Comparison of ENCODE assay signal across 8 mouse cellular contexts in the genomic region with DNA sequence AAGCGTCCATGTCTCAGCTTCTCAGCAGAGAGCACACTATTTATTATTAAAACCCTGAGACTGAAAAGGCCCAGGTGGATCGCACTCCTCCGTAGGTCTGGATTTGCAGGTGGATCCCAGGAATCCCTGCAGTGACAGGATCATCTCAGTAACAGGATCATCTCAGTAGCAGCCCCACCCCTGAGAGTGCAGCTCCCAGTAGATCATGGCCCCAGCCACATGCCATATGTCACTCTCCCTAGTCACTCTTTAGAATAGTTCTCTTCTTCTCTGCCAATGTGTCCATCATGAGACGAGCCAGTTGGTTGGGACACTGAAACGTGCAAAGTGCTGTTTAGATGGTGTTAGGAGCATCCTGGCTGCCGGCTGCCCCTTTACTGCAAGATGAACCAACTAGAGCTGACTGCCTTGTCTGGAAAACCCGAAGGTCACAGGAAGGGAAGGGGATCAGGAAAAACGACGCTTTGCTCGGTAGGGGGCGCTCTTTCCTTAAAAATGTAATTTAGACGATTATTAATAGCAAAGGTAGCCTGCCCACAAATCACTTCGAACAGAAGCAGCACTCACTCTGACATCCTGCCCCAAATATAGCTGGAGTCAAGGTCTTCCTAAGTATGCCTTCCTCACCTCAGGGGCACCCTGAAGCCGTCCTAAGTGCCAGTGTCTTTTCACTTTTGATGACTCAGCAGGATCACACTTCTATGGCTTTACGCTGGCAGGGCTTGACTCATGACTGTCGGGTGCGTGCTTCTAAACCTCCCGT. TPM values are rescaled to one million over a fixed set of nuclear protein-coding genes. Genes with fewer than 3 reads are reported as not detected.
DNase-seq lines count a peak whose midpoint lies in the region; ATAC-seq lines count a peak whose summit lies in the region.

No protein-coding gene starts in this region.

- H3K36me3 ChIP-seq in embryonic facial prominence, embryonic 14.5 days (ENCODE audit: control insufficient read depth, insufficient read depth, low read length): no peaks in the 10 kb centered on the region
- 0 out of 2 replicates have a peak, but pooled peaks cover 2% of the 10 kb centered on the region for H3K36me3 ChIP-seq in heart, embryonic 10.5 days
- no peaks in the 10 kb centered on the region; the same call in 1 of the 2 replicates for H3K36me3 ChIP-seq in limb, embryonic 13.5 days
- H3K36me3 ChIP-seq in midbrain, embryonic 13.5 days: no peaks in the 10 kb centered on the region

- no peak overlapping the region for H3K9ac ChIP-seq in embryonic facial prominence, embryonic 14.5 days (ENCODE audit: low read depth, low read length)
- H3K9ac ChIP-seq in limb, embryonic 13.5 days: no peak overlapping the region
- H3K9ac ChIP-seq in midbrain, embryonic 13.5 days (replicated peaks): no peak overlapping the region

- peak overlapping the region; percentile 21; the same call in 1 of the 2 replicates for H3K4me2 ChIP-seq in embryonic facial prominence, embryonic 14.5 days (ENCODE audit: low read depth, low read length)
- peak overlapping the region; percentile 23 for H3K4me2 ChIP-seq in limb, embryonic 13.5 days (replicated peaks)
- H3K4me2 ChIP-seq in midbrain, embryonic 13.5 days (replicated peaks): no peak overlapping the region

- peaks cover 37% of the 10 kb centered on the region for H3K4me1 ChIP-seq in embryonic facial prominence, embryonic 14.5 days (ENCODE audit: control insufficient read depth, insufficient read depth, low read length)
- peaks cover 76% of the 10 kb centered on the region for H3K4me1 ChIP-seq in heart, embryonic 10.5 days
- peaks cover 56% of the 10 kb centered on the region for H3K4me1 ChIP-seq in limb, embryonic 13.5 days
- peaks cover 50% of the 10 kb centered on the region for H3K4me1 ChIP-seq in midbrain, embryonic 13.5 days (replicated peaks)

- H3K27me3 ChIP-seq in embryonic facial prominence, embryonic 14.5 days (replicated peaks; ENCODE audit: control insufficient read depth, insufficient read depth, low read length): no peaks in the 10 kb centered on the region
- H3K27me3 ChIP-seq in heart, embryonic 10.5 days (ENCODE audit: insufficient read depth, poor library complexity, severe bottlenecking): no peaks in the 10 kb centered on the region
- no peaks in the 10 kb centered on the region for H3K27me3 ChIP-seq in limb, embryonic 13.5 days
- no peaks in the 10 kb centered on the region for H3K27me3 ChIP-seq in midbrain, embryonic 13.5 days

- H3K4me3 ChIP-seq in embryonic facial prominence, embryonic 14.5 days (ENCODE audit: low read depth, low read length): no peak overlapping the region
- peak overlapping the region; percentile 39 for H3K4me3 ChIP-seq in heart, embryonic 10.5 days
- H3K4me3 ChIP-seq in limb, embryonic 13.5 days: no peak overlapping the region
- H3K4me3 ChIP-seq in midbrain, embryonic 13.5 days (replicated peaks): no peak overlapping the region

- peak; percentile 76 for DNase-seq in 416B (ENCODE audit: low read depth)
- peak; percentile 56 to 82 for DNase-seq in adrenal gland, postnatal 4 days (ENCODE audit: low spot score in 2 of 2)
- peak; percentile 91 for DNase-seq in embryonic facial prominence, embryonic 14.5 days (ENCODE audit: low spot score)
- peak; percentile 88 for DNase-seq in heart, embryonic 10.5 days (ENCODE audit: low spot score)
- DNase-seq in kidney, adult 8-10 months: peak; percentile 72 to 90
- DNase-seq in spleen, adult 12 weeks (ENCODE audit: low spot score): peak; percentile 74

- H3K27ac ChIP-seq in embryonic facial prominence, embryonic 14.5 days (replicated peaks; ENCODE audit: low read depth, low read length): peak overlapping the region; percentile 15; the same call in 1 of the 2 replicates
- peak overlapping the region; percentile 56 for H3K27ac ChIP-seq in heart, embryonic 10.5 days
- H3K27ac ChIP-seq in limb, embryonic 13.5 days: no peak overlapping the region
- no peak overlapping the region; the same call in 1 of the 2 replicates for H3K27ac ChIP-seq in midbrain, embryonic 13.5 days

- H3K9me3 ChIP-seq in embryonic facial prominence, embryonic 14.5 days (ENCODE audit: control insufficient read depth, low read length): no peaks in the 10 kb centered on the region
- no peaks in the 10 kb centered on the region for H3K9me3 ChIP-seq in heart, embryonic 10.5 days
- H3K9me3 ChIP-seq in limb, embryonic 13.5 days: no peaks in the 10 kb centered on the region
- no peaks in the 10 kb centered on the region for H3K9me3 ChIP-seq in midbrain, embryonic 13.5 days

- ATAC-seq in embryonic facial prominence, embryonic 14.5 days (ENCODE audit: low read depth): peak; percentile 39
- ATAC-seq in limb, embryonic 13.5 days (ENCODE audit: low FRiP score, low read depth): peak; percentile 25; the same call in 1 of the 2 replicates
- ATAC-seq in midbrain, embryonic 13.5 days: peak; percentile 78

- 31% methylated on average over 18 of the region's 18 CpGs for WGBS in embryonic facial prominence, embryonic 14.5 days
- whole genome bisulfite sequencing in heart, embryonic 10.5 days: 32% methylated on average over 18 of the region's 18 CpGs
- 33% methylated on average over 18 of the region's 18 CpGs for WGBS in limb, embryonic 13.5 days
- 42% methylated on average over 18 of the region's 18 CpGs for WGBS in midbrain, embryonic 13.5 days

RNA-seq across cellular contexts. Expression of a gene that starts 20.8 kb away (rescaled TPM):
- 10 to 100 TPM; 82.1 to 87.5 TPM for total RNA-seq in adrenal gland, postnatal 4 days (2021)
- polyA plus RNA-seq in embryonic facial prominence, embryonic 14.5 days (2014; fragmentation: Nextera tagmentation; extraction: Ambion mirVana): 17.7 TPM in 2 replicates
- polyA plus RNA-seq in heart, embryonic 10.5 days (2016; fragmentation: Nextera tagmentation; extraction: Ambion mirVana): 13.8 and 16.6 TPM in 2 replicates
- 14.2 and 14.6 TPM in 2 replicates for polyA plus RNA-seq in limb, embryonic 13.5 days (2015; fragmentation: Nextera tagmentation; extraction: Ambion mirVana)
- polyA plus RNA-seq in midbrain, embryonic 13.5 days (2015; fragmentation: Nextera tagmentation; extraction: Ambion mirVana): 12.0 and 12.6 TPM in 2 replicates

Comparison
In these comparisons a context has a peak if more than half of its experiments do, and no peak if none do; other contexts are left out.
1. ATAC-seq: peak in every context shown above with its lines; median percentile 78 in midbrain, embryonic 13.5 days; 39 in embryonic facial prominence, embryonic 14.5 days; 25 in limb, embryonic 13.5 days.
2. H3K27ac ChIP-seq: peak in embryonic facial prominence, embryonic 14.5 days (single experiment) and heart, embryonic 10.5 days (single experiment); none in limb, embryonic 13.5 days (single experiment) and midbrain, embryonic 13.5 days (single experiment).
3. Peak in every context shown above with its lines, with median percentiles within 50 percentile points of each other: DNase-seq.